Mouse (Mus musculus) intestine, embryonic 14.5 days (tissue): ENCODE data around the gene Gm20890. TPM values are rescaled to one million over a fixed set of nuclear protein-coding genes. Genes with fewer than 3 reads are reported as not detected.
"Not testable (repeated sequence)": the region's sequence is repeated elsewhere in the genome, so short reads cannot be mapped to it uniquely, and the experiment has no call there.

ENCODE experiments used
- ATAC-seq: fragments of 200-750 bp; cut with Nextera tagmentation; replicated peaks from 2 replicates; pipeline ENCODE4 v1.8.0; 2017; ENCODE audit warnings: low read depth, moderate number of reproducible peaks, moderate TSS enrichment, moderate library complexity; ENCODE audit not compliant: low FRiP score, low TSS enrichment
- DNase-seq: peaks from one replicate; pipeline ENCODE4 v3.0.0-alpha.2; 2018; ENCODE audit warnings: low spot score
- H3K27ac ChIP-seq: fragments of 300-500 bp; sonication (generic); 2 replicates; pipeline ENCODE4 v1.5.1; 2014; ENCODE audit warnings: low read depth, mild to moderate bottlenecking, control low read depth
- H3K27me3 ChIP-seq: fragments of 300-500 bp; sonication (generic); replicated peaks from 2 replicates; pipeline ENCODE4 v1.6.1; 2014; ENCODE audit warnings: low read length, control low read depth; ENCODE audit not compliant: control insufficient read depth, insufficient read depth
- H3K36me3 ChIP-seq: fragments of 300-500 bp; sonication (generic); 2 replicates; pipeline ENCODE4 v1.6.1; 2014; ENCODE audit warnings: low read length, control low read depth; ENCODE audit not compliant: control insufficient read depth, insufficient read depth
- H3K4me1 ChIP-seq: fragments of 300-500 bp; sonication (generic); replicated peaks from 2 replicates; pipeline ENCODE4 v1.6.1; 2014; ENCODE audit warnings: low read length, control low read depth, mixed read lengths; ENCODE audit not compliant: control insufficient read depth, insufficient read depth
- H3K4me2 ChIP-seq: fragments of 300-500 bp; sonication (generic); 2 replicates; pipeline ENCODE4 v1.6.1; 2014; ENCODE audit warnings: low read length
- H3K4me3 ChIP-seq: fragments of 300-500 bp; sonication (generic); 2 replicates; pipeline ENCODE4 v1.5.1; 2014; ENCODE audit warnings: low read depth, low read length, control low read depth, mixed read lengths
- H3K9ac ChIP-seq: fragments of 300-500 bp; sonication (generic); 2 replicates; pipeline ENCODE4 v1.6.1; 2014; ENCODE audit warnings: mild to moderate bottlenecking, low read length
- H3K9me3 ChIP-seq: fragments of 300-500 bp; sonication (generic); 2 replicates; pipeline ENCODE4 v1.6.1; 2016; ENCODE audit warnings: low read length, control low read depth; ENCODE audit not compliant: control insufficient read depth
- WGBS: fragments of 180-500 bp; shearing (Covaris S2); extraction: QIAGEN DNeasy Blood & Tissue Kit; methylation state at CpG from one replicate; pipeline ENCODE4 v1.1.7; 2014; 5-methylcytosine and 5-hydroxymethylcytosine counted together
- polyA plus RNA-seq: library from polyadenylated mRNA; unstranded; fragments of >200 nt; fragmentation: Nextera tagmentation; extraction: Ambion mirVana; gene quantifications from 2 replicates; pipeline ENCODE4 v1.2.1, GENCODE M21; 2014

The Gm20890 gene
- not detected in 2 replicates for polyA plus RNA-seq

DNA sequence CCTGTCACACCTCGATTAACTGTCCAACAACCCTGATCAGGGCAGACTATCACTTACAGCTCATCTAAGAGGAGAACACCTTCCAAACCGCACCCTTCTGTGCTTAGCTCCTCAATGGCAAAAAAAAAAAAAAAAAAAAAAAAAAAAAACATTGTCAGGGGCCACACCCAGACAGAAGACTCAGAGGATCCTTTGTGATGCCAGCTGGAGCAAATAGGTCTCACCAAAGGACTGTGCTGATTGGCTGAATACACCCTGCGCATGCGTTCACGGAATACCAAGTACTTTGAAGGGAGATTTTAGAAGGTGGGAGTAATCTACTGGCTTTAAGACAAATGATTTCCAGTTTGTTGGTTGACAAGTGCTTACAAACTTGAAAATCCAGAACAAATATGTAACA, at the start of gene Gm20890:
Gene Gm20890 (minus strand): TSS at position 101 of the 400 bp plus-strand sequence.
- not testable (repeated sequence) for H3K4me2 ChIP-seq, H3K9me3 ChIP-seq, H3K27me3 ChIP-seq, H3K9ac ChIP-seq, H3K4me3 ChIP-seq, ATAC-seq, H3K27ac ChIP-seq, H3K4me1 ChIP-seq, DNase-seq, H3K36me3 ChIP-seq
- no CpG with 5 or more reads among the region's 5 CpGs for WGBS
